Mouse (Mus musculus) E14TG2a.4 (cell line): ENCODE measurements at regions not wholly inside any gene's neighbourhood (a gene's known extent, or its start where the extent isn't known, plus 50 kb on each side); places are given as distances from the start of the nearest gene placed in this dataset.

Experiments
- CTCF ChIP-seq: conservative IDR thresholded peaks from 2 replicates; pipeline ENCODE4 v1.5.1; 2014; ENCODE audit warnings: low read length
- NANOG ChIP-seq: IDR thresholded peaks from 2 replicates; pipeline ENCODE4 v1.6.1; 2014; ENCODE audit warnings: borderline replicate concordance, low read length, mixed read lengths
- POU5F1 ChIP-seq: IDR thresholded peaks from 2 replicates; pipeline ENCODE4 v1.6.1; 2014; ENCODE audit warnings: low read length, borderline replicate concordance

GRCm38 (mm10) chr3:18626375-18626774, 678.2 kb downstream of the Cypt12 start:
- TF ChIP-seq CTCF (no peak), POU5F1 (no peak), NANOG (no peak)
